Mouse (Mus musculus) liver, embryonic 13.5 days (tissue): ENCODE results near the gene Wdr73. TPM values are rescaled to one million over a fixed set of nuclear protein-coding genes. Genes with fewer than 3 reads are reported as not detected.
"Not testable (repeated sequence)": the region's sequence is repeated elsewhere in the genome, so short reads cannot be mapped to it uniquely, and the experiment has no call there.

ENCODE experiments used
- ATAC-seq: fragments of 200-750 bp; cut with Nextera tagmentation; 2 replicates; pipeline ENCODE4 v1.8.0; 2017; ENCODE audit warnings: low read depth, mild to moderate bottlenecking, moderate number of reproducible peaks, moderate library complexity
- DNase-seq: peaks from one replicate; pipeline ENCODE4 v3.0.0; 2022
- H3K27ac ChIP-seq: fragments of 300-500 bp; sonication (generic); 2 replicates; pipeline ENCODE4 v1.5.1; 2015; ENCODE audit warnings: moderate library complexity, mild to moderate bottlenecking, inconsistent platforms
- H3K27me3 ChIP-seq: fragments of 300-500 bp; sonication (generic); 2 replicates; pipeline ENCODE4 v1.6.1; 2015; ENCODE audit warnings: mild to moderate bottlenecking, inconsistent platforms
- H3K36me3 ChIP-seq: fragments of 300-500 bp; sonication (generic); 2 replicates; pipeline ENCODE4 v1.6.1; 2015; ENCODE audit warnings: mild to moderate bottlenecking, inconsistent platforms
- H3K4me1 ChIP-seq: fragments of 300-500 bp; sonication (generic); replicated peaks from 2 replicates; pipeline ENCODE4 v1.6.1; 2015; ENCODE audit warnings: inconsistent platforms
- H3K4me2 ChIP-seq: fragments of 300-500 bp; sonication (generic); 2 replicates; pipeline ENCODE4 v1.6.1; 2015; ENCODE audit warnings: inconsistent platforms, mild to moderate bottlenecking, moderate library complexity
- H3K4me3 ChIP-seq: fragments of 300-500 bp; sonication (generic); replicated peaks from 2 replicates; pipeline ENCODE4 v1.5.1; 2015; ENCODE audit warnings: mild to moderate bottlenecking, inconsistent platforms
- H3K9ac ChIP-seq: fragments of 300-500 bp; sonication (generic); 2 replicates; pipeline ENCODE4 v1.6.1; 2015; ENCODE audit warnings: mild to moderate bottlenecking, inconsistent platforms
- H3K9me3 ChIP-seq: fragments of 300-500 bp; sonication (generic); replicated peaks from 2 replicates; pipeline ENCODE4 v1.6.1; 2016; ENCODE audit warnings: inconsistent platforms
- WGBS: fragments of 180-500 bp; shearing (Covaris S2); methylation state at CpG from one replicate; pipeline ENCODE4 v1.1.7; 2015; ENCODE audit not compliant: insufficient replicate concordance; 5-methylcytosine and 5-hydroxymethylcytosine counted together
- polyA plus RNA-seq: library from polyadenylated mRNA; unstranded; fragments of >200 nt; fragmentation: Nextera tagmentation; extraction: Ambion mirVana; gene quantifications from 2 replicates; pipeline ENCODE4 v1.2.1, GENCODE M21; 2015

Wdr73 gene
- polyA plus RNA-seq: 22.5 and 25.3 TPM in 2 replicates

DNA sequence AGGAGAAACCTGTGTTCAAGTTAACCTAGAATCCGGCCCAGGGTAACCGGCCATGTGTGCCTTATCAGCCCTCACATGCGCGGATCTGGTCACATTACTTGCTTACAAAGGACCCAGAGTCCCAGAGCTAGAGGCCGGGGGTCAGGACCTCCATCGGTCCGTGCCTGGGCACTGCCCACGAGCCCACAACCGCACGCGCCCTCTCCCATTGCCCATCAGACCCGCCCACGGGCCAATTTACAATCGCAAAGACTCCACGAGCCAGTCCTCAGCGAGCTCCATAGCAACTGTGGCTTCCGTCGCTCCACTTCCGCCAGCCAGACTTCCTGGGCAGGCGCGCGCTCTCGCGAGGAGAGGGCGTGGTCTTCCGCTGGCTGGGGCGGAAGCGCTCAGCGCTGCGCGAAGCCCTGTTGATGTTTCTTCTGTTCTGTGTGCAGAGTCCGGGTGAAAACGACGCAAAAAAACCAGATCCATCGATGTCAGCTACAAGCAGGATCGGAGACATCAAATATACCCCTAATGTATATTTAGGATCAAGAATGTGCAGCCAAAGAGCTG is at the start of gene Wdr73:
TSS of gene Wdr73 (minus strand) at position 326 of the 558 bp plus-strand sequence.
- no peaks in the 10 kb centered on the region for H3K9me3 ChIP-seq
- WGBS: under 1% methylated on average over 36 of the region's 36 CpGs

GRCm38 (mm10) chr7:80947445-80948350 is 46.6 kb upstream of the Wdr73 start, which contains the start of gene Sec11a:
Gene Sec11a, minus strand, starts transcription at chr7:80947780.
- peak; percentile 89 for DNase-seq
- H3K4me2 ChIP-seq: peak within 1 kb of the TSS; percentile 73
- peak; percentile 99 for ATAC-seq
- peak within 1 kb of the TSS; percentile 85 for H3K9ac ChIP-seq
- H3K4me1 ChIP-seq: peaks cover 34% of the 10 kb centered on the region
- no peaks in the 10 kb centered on the region for H3K27me3 ChIP-seq
- H3K27ac ChIP-seq: peak within 1 kb of the TSS; percentile 90
- H3K36me3 ChIP-seq: peaks cover 9% of the 10 kb centered on the region
- H3K9me3 ChIP-seq: no peaks in the 10 kb centered on the region
- peak within 1 kb of the TSS; percentile 82 for H3K4me3 ChIP-seq
- WGBS: 2% methylated on average over 44 of the region's 44 CpGs

More for the DNA sequence above, at the start of gene Wdr73:
- Histone ChIP-seq H3K4me3 (peak within 1 kb of the TSS; percentile 79), H3K27ac (peak within 1 kb of the TSS; percentile 85), H3K4me2 (peak within 1 kb of the TSS; percentile 87), H3K27me3 (no peaks in the 10 kb centered on the region), H3K4me1 (peaks cover 56% of the 10 kb centered on the region), H3K9ac (peak within 1 kb of the TSS; percentile 77), H3K36me3 (peaks cover 35% of the 10 kb centered on the region)
- peak; percentile 96 for ATAC-seq
- peak; percentile 88 for DNase-seq

DNA sequence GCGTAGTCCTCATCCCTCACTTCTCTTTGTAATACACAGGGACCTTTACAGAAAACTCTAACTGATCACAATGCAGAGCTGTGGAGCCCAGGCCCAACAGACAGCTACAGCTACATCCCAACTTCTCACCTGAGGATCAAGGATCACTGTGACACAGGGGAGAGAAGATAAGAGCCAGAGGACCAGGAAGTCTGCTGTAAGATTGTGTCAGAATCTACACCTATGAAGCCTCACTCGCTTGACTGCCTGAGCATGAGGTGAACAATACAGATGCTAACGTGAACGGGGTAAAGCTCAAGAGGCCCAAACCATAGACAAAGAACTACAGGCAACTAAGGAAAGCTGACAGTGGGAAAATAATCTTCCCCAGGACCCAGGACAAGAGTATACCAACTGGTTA is 38.7 kb upstream of the Wdr73 start:
- Histone ChIP-seq H3K36me3 (peaks cover 12% of the 10 kb centered on the region), H3K9ac (no peak overlapping the region), H3K4me2 (no peak overlapping the region), H3K27ac (no peak overlapping the region), H3K4me3 (no peak overlapping the region), H3K27me3 (no peaks in the 10 kb centered on the region), H3K4me1 (peaks cover 29% of the 10 kb centered on the region), H3K9me3 (no peaks in the 10 kb centered on the region)
- ATAC-seq (no peak), DNase-seq (no peak)
- 88% methylated on average over 4 of the region's 4 CpGs for WGBS

DNA sequence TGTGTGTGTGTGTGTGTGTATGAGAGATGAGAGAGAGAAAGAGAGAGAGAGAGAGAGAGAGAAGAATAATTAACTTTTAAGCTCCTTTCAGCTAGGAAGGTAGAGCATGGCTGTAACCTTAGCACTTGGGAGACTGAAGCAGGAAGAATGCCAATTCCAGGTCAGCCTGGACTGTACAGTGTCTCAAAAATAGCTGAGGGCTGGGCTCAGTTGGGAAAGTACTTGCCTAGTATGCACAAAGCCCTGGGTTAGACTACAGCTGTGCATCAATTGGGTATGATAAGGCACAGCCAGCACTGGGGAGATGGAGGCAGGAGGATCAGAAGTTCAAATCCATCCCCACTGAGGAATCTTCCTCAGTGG is 36.2 kb upstream of the Wdr73 start:
- Histone ChIP-seq H3K36me3 (peaks cover 29% of the 10 kb centered on the region), H3K4me1 (peaks cover 31% of the 10 kb centered on the region)
- H3K9me3 ChIP-seq, H3K9ac ChIP-seq, H3K27ac ChIP-seq, H3K4me2 ChIP-seq, H3K4me3 ChIP-seq, DNase-seq, H3K27me3 ChIP-seq: not testable (repeated sequence)
- peak; percentile 30; the same call in 1 of the 2 replicates for ATAC-seq

- 28% methylated on average over 7 of the region's 7 CpGs for WGBS
- Histone ChIP-seq H3K4me1 (peaks cover 34% of the 10 kb centered on the region), H3K36me3 (peaks cover 31% of the 10 kb centered on the region)
- not testable (repeated sequence) for H3K9me3 ChIP-seq, H3K9ac ChIP-seq, H3K4me3 ChIP-seq, H3K27me3 ChIP-seq, DNase-seq, H3K4me2 ChIP-seq, H3K27ac ChIP-seq
- ATAC-seq: peak; percentile 41; the same call in 1 of the 2 replicates
Observed at GRCm38 (mm10) chr7:80936617-80937303, 35.7 kb upstream of the Wdr73 start.

DNA sequence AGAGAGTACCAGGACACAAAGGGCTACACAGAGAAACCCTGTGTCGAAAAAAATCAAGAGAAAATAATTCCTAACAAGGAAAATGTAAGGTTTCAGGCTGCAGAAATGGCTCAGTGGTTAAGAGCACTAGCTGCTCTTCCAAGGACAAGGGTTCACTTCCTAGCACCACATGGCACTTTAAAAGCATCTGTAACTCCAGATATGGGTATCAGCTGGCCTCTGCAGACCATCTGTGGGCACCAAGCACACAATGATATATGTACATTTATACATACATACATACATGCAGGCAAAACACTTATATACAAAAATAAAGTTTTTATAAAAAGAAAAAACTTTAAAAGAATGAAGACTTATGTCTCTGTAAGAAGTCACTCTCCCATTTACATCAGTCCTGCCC is 34.8 kb upstream of the Wdr73 start:
- DNase-seq (no peak), ATAC-seq (peak; percentile 52; the same call in 1 of the 2 replicates)
- H3K9ac ChIP-seq: no peak overlapping the region
- no peaks in the 10 kb centered on the region for H3K27me3 ChIP-seq
- H3K4me2 ChIP-seq: no peak overlapping the region
- 71% methylated on average over 1 of the region's 1 CpGs for WGBS
- H3K4me1 ChIP-seq: peaks cover 34% of the 10 kb centered on the region
- H3K36me3 ChIP-seq: peaks cover 35% of the 10 kb centered on the region
- no peak overlapping the region for H3K4me3 ChIP-seq
- no peaks in the 10 kb centered on the region for H3K9me3 ChIP-seq
- no peak overlapping the region for H3K27ac ChIP-seq

GRCm38 (mm10) chr7:80932777-80933176 is 31.7 kb upstream of the Wdr73 start:
- peaks cover 29% of the 10 kb centered on the region for H3K4me1 ChIP-seq
- H3K4me2 ChIP-seq: no peak overlapping the region
- peaks cover 45% of the 10 kb centered on the region for H3K36me3 ChIP-seq
- no peak overlapping the region for H3K27ac ChIP-seq
- no peak overlapping the region for H3K4me3 ChIP-seq
- DNase-seq (no peak), ATAC-seq (no peak)
- H3K27me3 ChIP-seq: no peaks in the 10 kb centered on the region
- no peaks in the 10 kb centered on the region for H3K9me3 ChIP-seq
- WGBS: 54% methylated on average over 1 of the region's 1 CpGs
- H3K9ac ChIP-seq: no peak overlapping the region

GRCm38 (mm10) chr7:80931618-80932207 is 30.6 kb upstream of the Wdr73 start:
- Histone ChIP-seq H3K36me3 (peaks cover 52% of the 10 kb centered on the region), H3K4me1 (peaks cover 21% of the 10 kb centered on the region), H3K27me3 (no peaks in the 10 kb centered on the region), H3K4me2 (no peak overlapping the region), H3K9me3 (no peaks in the 10 kb centered on the region), H3K27ac (no peak overlapping the region), H3K4me3 (no peak overlapping the region), H3K9ac (no peak overlapping the region)
- no peak for ATAC-seq
- 83% methylated on average over 8 of the region's 8 CpGs for WGBS
- DNase-seq: no peak

- H3K4me3 ChIP-seq: no peak overlapping the region
- no peaks in the 10 kb centered on the region for H3K27me3 ChIP-seq
- peaks cover 21% of the 10 kb centered on the region for H3K4me1 ChIP-seq
- H3K9ac ChIP-seq: no peak overlapping the region
- 81% methylated on average over 2 of the region's 2 CpGs for WGBS
- no peak for DNase-seq
- no peak overlapping the region for H3K4me2 ChIP-seq
- H3K9me3 ChIP-seq: no peaks in the 10 kb centered on the region
- H3K36me3 ChIP-seq: peaks cover 68% of the 10 kb centered on the region
- H3K27ac ChIP-seq: no peak overlapping the region
- ATAC-seq: no peak
Observed at GRCm38 (mm10) chr7:80923165-80923564, 22.1 kb upstream of the Wdr73 start.

- no peak overlapping the region for H3K9ac ChIP-seq
- 63% methylated on average over 5 of the region's 5 CpGs for WGBS
- no peak overlapping the region for H3K27ac ChIP-seq
Observed at GRCm38 (mm10) chr7:80919647-80920008, 18.6 kb upstream of the Wdr73 start.

More at GRCm38 (mm10) chr7:80919647-80920008, 18.6 kb upstream of the Wdr73 start:
- Histone ChIP-seq H3K4me3 (no peak overlapping the region), H3K27me3 (no peaks in the 10 kb centered on the region), H3K4me2 (no peak overlapping the region), H3K36me3 (peaks cover 69% of the 10 kb centered on the region), H3K9me3 (no peaks in the 10 kb centered on the region), H3K4me1 (peaks cover 22% of the 10 kb centered on the region)
- no peak for DNase-seq
- ATAC-seq: no peak
